Comparison of ENCODE assay signal across 7 mouse cellular contexts in the genomic region with DNA sequence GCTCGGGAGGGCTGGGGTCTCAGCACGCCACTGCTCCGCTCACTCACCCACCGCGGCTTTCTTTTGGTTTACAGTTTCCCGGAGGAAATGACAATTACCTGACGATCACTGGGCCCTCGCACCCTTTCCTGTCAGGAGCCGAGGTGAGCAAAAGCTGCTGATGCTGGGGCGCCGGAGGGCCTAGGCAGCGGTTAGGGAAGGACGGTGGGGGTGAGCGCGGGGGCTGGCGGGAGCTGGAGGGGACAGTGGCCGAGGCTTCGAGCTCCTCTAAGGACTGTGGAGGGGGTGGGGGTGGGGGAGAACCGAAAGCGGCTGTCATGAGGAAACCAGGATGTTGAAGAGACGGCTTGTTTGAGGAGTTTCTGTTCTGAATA. TPM values are rescaled to one million over a fixed set of nuclear protein-coding genes. Genes with fewer than 3 reads are reported as not detected.
DNase-seq lines count a peak whose midpoint lies in the region; ATAC-seq and TF ChIP-seq lines count a peak whose summit lies in the region.

No protein-coding gene starts in this region.

- H3K4me3 ChIP-seq in lung, adult 2 months (replicated peaks; ENCODE audit: extremely low read depth, low read depth, low read length) = peak overlapping the region; percentile 93
- peak overlapping the region; percentile 92 for H3K4me3 ChIP-seq in embryonic facial prominence, embryonic 12.5 days
- H3K4me3 ChIP-seq in intestine, postnatal 0 days (ENCODE audit: low read depth, low read length) = peak overlapping the region; percentile 94
- H3K4me3 ChIP-seq in neural tube, embryonic 14.5 days (ENCODE audit: low read depth, low read length) = peak overlapping the region; percentile 82

- peaks cover 3% of the 10 kb centered on the region for H3K4me1 ChIP-seq in lung, adult 2 months (ENCODE audit: control insufficient read depth, insufficient read depth, low read length)
- peaks cover 13% of the 10 kb centered on the region for H3K4me1 ChIP-seq in embryonic facial prominence, embryonic 12.5 days
- H3K4me1 ChIP-seq in intestine, postnatal 0 days (replicated peaks; ENCODE audit: control insufficient read depth, insufficient read depth, low read length) = 0 out of 2 replicates have a peak, but pooled peaks cover 2% of the 10 kb centered on the region
- H3K4me1 ChIP-seq in neural tube, embryonic 14.5 days (ENCODE audit: control insufficient read depth, insufficient read depth, low read length) = peaks cover 10% of the 10 kb centered on the region; the same call in 1 of the 2 replicates

- no peak for DNase-seq in lung, adult 2 months
- no peak for DNase-seq in lung, postnatal 4 days
- no peak for DNase-seq in c-Kit-positive CD71-positive TER-119-positive erythroid progenitor cells, embryonic 14.5 days (ENCODE audit: low spot score)
- no peak for DNase-seq in cerebellum, adult 8-10 months

- TF ChIP-seq CTCF in lung, adult 2 months (IDR thresholded peaks at IDR 0.05; ENCODE audit: insufficient read depth, low read length) = no peak
- no peak for TF ChIP-seq CTCF in intestine, postnatal 0 days (IDR thresholded peaks at IDR 0.05; ENCODE audit: low read depth)

- no peak for TF ChIP-seq POLR2A in lung, adult 2 months (IDR thresholded peaks at IDR 0.05; ENCODE audit: borderline replicate concordance, extremely low read depth, low read depth, low read length)

- H3K9ac ChIP-seq in embryonic facial prominence, embryonic 12.5 days = peak overlapping the region; percentile 84
- peak overlapping the region; percentile 91 for H3K9ac ChIP-seq in intestine, postnatal 0 days (ENCODE audit: low read depth, low read length)
- peak overlapping the region; percentile 83 for H3K9ac ChIP-seq in neural tube, embryonic 14.5 days (replicated peaks; ENCODE audit: low read depth, low read length)

- 2% methylated on average over 21 of the region's 21 CpGs for WGBS in lung, adult 2 months
- WGBS in embryonic facial prominence, embryonic 12.5 days = under 1% methylated on average over 21 of the region's 21 CpGs
- WGBS in intestine, postnatal 0 days = under 1% methylated on average over 21 of the region's 21 CpGs
- 1% methylated on average over 20 of the region's 21 CpGs for WGBS in neural tube, embryonic 14.5 days

- peak; percentile 22 for ATAC-seq in embryonic facial prominence, embryonic 12.5 days (ENCODE audit: insufficient number of reproducible peaks, insufficient read depth, low FRiP score, low TSS enrichment)
- peak; percentile 23 for ATAC-seq in intestine, postnatal 0 days
- ATAC-seq in neural tube, embryonic 14.5 days (ENCODE audit: low read depth) = no peak; the same call in 1 of the 2 replicates

- no peaks in the 10 kb centered on the region for H3K27me3 ChIP-seq in embryonic facial prominence, embryonic 12.5 days
- H3K27me3 ChIP-seq in intestine, postnatal 0 days (replicated peaks; ENCODE audit: control insufficient read depth, insufficient read depth, low read length) = no peaks in the 10 kb centered on the region
- no peaks in the 10 kb centered on the region for H3K27me3 ChIP-seq in neural tube, embryonic 14.5 days (ENCODE audit: control insufficient read depth, insufficient read depth, low read length)

- H3K36me3 ChIP-seq in embryonic facial prominence, embryonic 12.5 days = peaks cover 9% of the 10 kb centered on the region; the same call in 1 of the 2 replicates
- peaks cover 11% of the 10 kb centered on the region; the same call in 1 of the 2 replicates for H3K36me3 ChIP-seq in intestine, postnatal 0 days (ENCODE audit: control insufficient read depth, insufficient read depth)
- 0 out of 2 replicates have a peak, but pooled peaks cover 6% of the 10 kb centered on the region for H3K36me3 ChIP-seq in neural tube, embryonic 14.5 days (ENCODE audit: control insufficient read depth, insufficient read depth, low read length)

- peak overlapping the region; percentile 77 for H3K27ac ChIP-seq in embryonic facial prominence, embryonic 12.5 days
- H3K27ac ChIP-seq in intestine, postnatal 0 days (ENCODE audit: low read depth, low read length) = peak overlapping the region; percentile 95
- H3K27ac ChIP-seq in neural tube, embryonic 14.5 days (ENCODE audit: low read depth, low read length) = peak overlapping the region; percentile 83

- H3K4me2 ChIP-seq in embryonic facial prominence, embryonic 12.5 days (replicated peaks) = peak overlapping the region; percentile 63
- peak overlapping the region; percentile 72 for H3K4me2 ChIP-seq in intestine, postnatal 0 days (replicated peaks; ENCODE audit: low read depth)
- H3K4me2 ChIP-seq in neural tube, embryonic 14.5 days (ENCODE audit: low read depth, low read length) = peak overlapping the region; percentile 63

- H3K9me3 ChIP-seq in embryonic facial prominence, embryonic 12.5 days = no peaks in the 10 kb centered on the region
- no peaks in the 10 kb centered on the region for H3K9me3 ChIP-seq in intestine, postnatal 0 days (ENCODE audit: control insufficient read depth)
- no peaks in the 10 kb centered on the region for H3K9me3 ChIP-seq in neural tube, embryonic 14.5 days (ENCODE audit: control insufficient read depth, low read length)

RNA-seq across cellular contexts. Expression of a gene that starts 0.4 kb away (rescaled TPM):
- 7.7 and 13.0 TPM in 2 replicates for polyA plus RNA-seq in lung, adult 2 months (2012; rRNA removed)
- polyA plus RNA-seq in embryonic facial prominence, embryonic 12.5 days (2016; fragmentation: Nextera tagmentation; extraction: Ambion mirVana) = 26.4 and 27.4 TPM in 2 replicates
- 6.8 and 7.8 TPM in 2 replicates for polyA plus RNA-seq in intestine, postnatal 0 days (2015; fragmentation: Nextera tagmentation; extraction: Ambion mirVana)
- 69.4 TPM in 2 replicates for polyA plus RNA-seq in neural tube, embryonic 14.5 days (2014; fragmentation: Nextera tagmentation; extraction: Ambion mirVana)

RNA-seq across cellular contexts. Expression of a gene that starts 0.8 kb away (rescaled TPM):
- polyA plus RNA-seq in lung, adult 2 months (2012; rRNA removed) = 23.0 and 32.0 TPM in 2 replicates
- 47.4 and 50.2 TPM in 2 replicates for polyA plus RNA-seq in embryonic facial prominence, embryonic 12.5 days (2016; fragmentation: Nextera tagmentation; extraction: Ambion mirVana)
- 20.8 and 21.7 TPM in 2 replicates for polyA plus RNA-seq in intestine, postnatal 0 days (2015; fragmentation: Nextera tagmentation; extraction: Ambion mirVana)
- polyA plus RNA-seq in neural tube, embryonic 14.5 days (2014; fragmentation: Nextera tagmentation; extraction: Ambion mirVana) = 49.0 and 69.3 TPM in 2 replicates

RNA-seq across cellular contexts. Expression of a gene that starts 22.2 kb away (rescaled TPM):
- 23.6 and 32.9 TPM in 2 replicates for polyA plus RNA-seq in lung, adult 2 months (2012; rRNA removed)
- 56.5 and 56.7 TPM in 2 replicates for polyA plus RNA-seq in embryonic facial prominence, embryonic 12.5 days (2016; fragmentation: Nextera tagmentation; extraction: Ambion mirVana)
- polyA plus RNA-seq in intestine, postnatal 0 days (2015; fragmentation: Nextera tagmentation; extraction: Ambion mirVana) = 15.7 and 17.4 TPM in 2 replicates
- polyA plus RNA-seq in neural tube, embryonic 14.5 days (2014; fragmentation: Nextera tagmentation; extraction: Ambion mirVana) = 49.6 and 59.6 TPM in 2 replicates

RNA-seq across cellular contexts. Expression of a gene that starts 25.2 kb away (rescaled TPM):
- 20.3 and 22.7 TPM in 2 replicates for polyA plus RNA-seq in lung, adult 2 months (2012; rRNA removed)
- 51.9 and 59.9 TPM in 2 replicates for polyA plus RNA-seq in embryonic facial prominence, embryonic 12.5 days (2016; fragmentation: Nextera tagmentation; extraction: Ambion mirVana)
- 9.2 and 11.8 TPM in 2 replicates for polyA plus RNA-seq in intestine, postnatal 0 days (2015; fragmentation: Nextera tagmentation; extraction: Ambion mirVana)
- polyA plus RNA-seq in neural tube, embryonic 14.5 days (2014; fragmentation: Nextera tagmentation; extraction: Ambion mirVana) = 41.1 and 42.5 TPM in 2 replicates

RNA-seq across cellular contexts. Expression of a gene that starts 48.8 kb away (rescaled TPM):
- 6.3 and 8.1 TPM in 2 replicates for polyA plus RNA-seq in lung, adult 2 months (2012; rRNA removed)
- 41.4 and 42.1 TPM in 2 replicates for polyA plus RNA-seq in embryonic facial prominence, embryonic 12.5 days (2016; fragmentation: Nextera tagmentation; extraction: Ambion mirVana)
- polyA plus RNA-seq in intestine, postnatal 0 days (2015; fragmentation: Nextera tagmentation; extraction: Ambion mirVana) = 2.4 and 2.7 TPM in 2 replicates
- polyA plus RNA-seq in neural tube, embryonic 14.5 days (2014; fragmentation: Nextera tagmentation; extraction: Ambion mirVana) = 42.4 and 52.4 TPM in 2 replicates
